Mouse (Mus musculus): ENCODE measurements around the gene Rfx8.

DNA sequence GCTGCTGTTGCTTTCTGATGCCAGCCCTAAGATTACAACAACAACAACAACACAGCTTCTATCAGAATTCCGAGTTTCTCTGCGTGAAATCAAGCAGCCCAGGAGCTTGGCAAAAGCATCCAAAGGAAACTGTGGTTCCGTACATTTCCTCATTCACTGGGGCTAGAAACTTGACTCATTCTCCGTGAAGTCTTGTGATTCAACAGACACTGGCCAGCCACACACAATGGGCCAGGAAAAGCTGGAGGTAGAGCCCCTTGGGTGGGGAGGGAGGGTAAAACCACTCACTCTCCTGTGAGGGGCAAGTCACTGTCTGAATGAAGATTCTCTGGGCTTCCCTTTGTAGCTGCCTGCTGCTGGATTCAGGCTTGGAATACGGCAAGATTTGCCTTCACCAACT is 84.6 kb downstream of the Rfx8 start:
- TF ChIP-seq CTCF (conservative IDR thresholded peaks at IDR 0.05; ENCODE audit: insufficient read depth, insufficient read length, low read depth, low read length) (no peak), POLR2A (IDR thresholded peaks at IDR 0.05; ENCODE audit: low read depth, low read length) (no peak)
